Mouse (Mus musculus) layer of hippocampus, adult 2 months (tissue): Measurements from ENCODE around the gene Tnip1. TPM values are rescaled to one million over a fixed set of nuclear protein-coding genes. Genes with fewer than 3 reads are reported as not detected.

ENCODE experiments used
- DNase-seq, 2 experiments: peaks; one replicate each; pipeline ENCODE4 v3.0.0; 2022; ENCODE audit warnings: low spot score in 2 of 2
- H3K27ac ChIP-seq: fragments of 200-600 bp; 2 replicates; pipeline ENCODE4 v1.8.1; 2022
- H3K4me3 ChIP-seq: fragments of 200-600 bp; 2 replicates; pipeline ENCODE4 v1.8.1; 2022; ENCODE audit warnings: mild to moderate bottlenecking
- CTCF ChIP-seq: fragments of 200-600 bp; conservative IDR thresholded peaks from 2 replicates; pipeline ENCODE4 v1.8.1; 2022; ENCODE audit warnings: antibody characterized with exemption, mild to moderate bottlenecking, moderate library complexity
- long read RNA-seq, 2 experiments: library from polyadenylated mRNA; stranded (forward); transcript quantifications; one replicate each; pipeline ENCODE4 v2.0.0; 2021; ENCODE audit warnings: borderline mapping rate in 2 of 2
- total RNA-seq, 2 experiments: library from RNA; stranded (reverse); gene quantifications; 2 replicates each; pipeline ENCODE4 v1.2.3; 2021

Tnip1 gene
- total RNA-seq = 10 to 100 TPM; 33.0 to 33.1 TPM
- long read RNA-seq, experiment 1, transcript Tnip1-206 (18 exons, 2,834 nt) = major isoform, 8 of 37 reads
- long read RNA-seq, experiment 1, partial matches to known transcripts = 6 of 37 reads
- long read RNA-seq, experiment 1, other reads (novel, unspliced or antisense) = 23 of 37 reads
- long read RNA-seq, experiment 2, transcript Tnip1-206 (18 exons, 2,834 nt) = major isoform, 6 of 45 reads
- long read RNA-seq, experiment 2, partial matches to known transcripts = 3 of 45 reads
- long read RNA-seq, experiment 2, other reads (novel, unspliced or antisense) = 36 of 45 reads

DNA sequence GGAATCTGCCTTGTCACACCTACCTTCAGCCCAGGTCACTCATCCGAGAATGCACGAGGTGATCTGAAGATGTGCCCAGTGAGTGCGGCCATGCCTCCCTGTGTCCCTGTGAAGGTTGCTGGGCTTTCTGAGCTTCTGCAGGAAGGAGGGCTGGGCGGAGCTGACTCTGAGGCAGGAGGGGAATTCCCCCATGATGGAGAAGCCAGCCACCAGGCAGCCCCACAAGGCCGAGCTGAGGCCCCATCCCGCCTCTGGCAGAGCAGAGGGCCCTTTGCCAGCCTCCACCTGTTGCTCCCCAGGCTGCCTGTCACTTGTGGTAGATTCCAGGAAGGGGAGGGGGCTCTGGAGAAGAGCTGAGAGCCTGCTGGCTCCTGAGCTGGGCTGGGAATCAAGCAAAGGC, at the start of gene Tnip1:
Tnip1 (minus strand) TSS at position 108 of the 400 bp plus-strand sequence.
- no peak within 1 kb of the TSS for H3K27ac ChIP-seq
- TF ChIP-seq CTCF = no peak
- no peak within 1 kb of the TSS for H3K4me3 ChIP-seq
- DNase-seq = no peak

DNA sequence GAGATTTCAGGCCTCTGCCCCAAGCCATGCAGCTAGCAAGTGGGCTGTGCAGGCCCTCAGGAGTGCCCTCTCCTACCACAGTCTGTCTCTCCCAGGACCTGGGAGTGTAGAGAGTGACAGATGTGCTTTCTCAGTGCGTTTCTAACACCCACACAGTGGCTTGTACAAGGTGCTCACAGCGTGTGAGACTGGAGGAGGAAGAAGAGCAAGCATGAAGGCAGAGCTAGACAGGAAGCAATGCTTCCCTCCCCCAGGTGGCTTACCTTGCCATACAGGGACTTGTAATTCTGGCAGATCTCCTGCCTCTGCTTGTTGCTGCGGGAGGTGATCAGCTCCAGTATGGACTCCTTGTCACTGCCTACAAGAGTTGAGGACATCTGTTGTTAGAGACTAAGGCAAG, 48.7 kb upstream of the Tnip1 start:
- H3K4me3 ChIP-seq = no peak overlapping the region
- TF ChIP-seq CTCF = no peak
- DNase-seq = no peak
- 0 out of 2 replicates have a peak overlapping the region, but pooled peaks have one; percentile 15 for H3K27ac ChIP-seq

DNA sequence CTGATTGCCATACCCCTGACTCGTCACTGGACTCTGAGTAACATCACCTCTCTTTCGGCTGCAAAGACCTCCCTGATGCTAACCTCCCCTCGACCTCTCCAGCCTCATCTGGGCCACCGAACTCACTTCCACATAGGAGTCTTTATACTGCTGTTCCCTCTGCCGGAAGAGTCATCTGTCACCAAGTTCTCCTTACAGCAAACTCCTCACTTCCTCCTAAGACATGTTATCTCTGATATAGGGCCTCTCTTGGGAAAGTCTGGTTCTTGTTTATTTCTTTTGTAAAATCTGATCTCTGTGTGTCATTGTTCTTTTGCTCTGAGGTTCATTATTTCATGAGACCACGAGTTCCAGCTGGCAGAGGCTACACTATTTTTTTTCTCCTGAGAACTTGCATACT, 45.5 kb upstream of the Tnip1 start:
- no peak for DNase-seq
- H3K27ac ChIP-seq = no peak overlapping the region
- H3K4me3 ChIP-seq = no peak overlapping the region
- no peak for TF ChIP-seq CTCF

DNA sequence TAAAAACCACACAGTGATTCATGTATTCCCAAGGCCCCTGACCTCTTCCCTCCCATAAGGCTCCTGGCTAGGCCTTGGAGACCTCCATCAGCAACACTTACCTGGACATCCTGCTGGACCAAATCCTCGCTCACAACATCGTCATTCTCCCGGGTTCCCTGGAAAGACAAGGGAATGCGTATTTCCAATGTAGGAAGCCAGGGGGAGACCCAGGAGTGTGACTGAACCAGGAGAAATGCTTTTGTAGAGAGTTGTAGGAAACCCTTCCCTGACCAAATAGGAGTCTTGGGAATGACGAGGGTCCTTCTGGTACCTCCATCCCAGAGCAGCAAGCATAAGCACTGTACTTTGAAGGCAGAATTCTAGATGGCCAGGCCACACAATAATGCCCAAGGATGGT, 43.0 kb upstream of the Tnip1 start:
- Histone ChIP-seq H3K27ac (no peak overlapping the region), H3K4me3 (no peak overlapping the region)
- DNase-seq = no peak
- peak; percentile 42 for TF ChIP-seq CTCF

DNA sequence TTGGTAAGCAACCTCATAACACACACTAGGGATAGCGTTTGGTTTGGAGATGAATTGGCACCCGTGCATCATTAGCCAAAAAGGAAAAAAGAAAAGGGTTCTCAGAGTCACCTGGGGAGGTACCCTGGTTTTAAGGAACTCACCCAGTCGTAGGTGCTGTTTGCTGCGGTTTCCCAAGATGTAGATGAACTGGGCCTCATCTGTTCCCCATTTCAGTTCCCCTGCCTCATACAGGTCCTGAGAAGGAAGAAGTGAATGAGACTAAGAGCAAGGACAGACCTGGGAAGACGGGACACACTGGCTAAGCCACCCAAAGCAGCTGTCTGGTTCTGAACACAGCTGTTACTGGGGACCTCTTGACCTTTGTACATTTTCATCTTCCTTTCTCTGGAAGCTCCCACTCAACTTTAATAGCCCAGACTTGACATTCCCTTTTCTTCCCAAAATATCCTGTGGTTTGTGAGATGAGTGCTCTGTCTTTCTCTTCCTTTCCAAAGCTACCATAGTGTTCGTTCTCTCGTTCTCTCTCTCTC, 42.3 kb upstream of the Tnip1 start:
- no peak for TF ChIP-seq CTCF
- DNase-seq = no peak
- Histone ChIP-seq H3K27ac (peak overlapping the region; percentile 39; the same call in 1 of the 2 replicates), H3K4me3 (no peak overlapping the region)

DNA sequence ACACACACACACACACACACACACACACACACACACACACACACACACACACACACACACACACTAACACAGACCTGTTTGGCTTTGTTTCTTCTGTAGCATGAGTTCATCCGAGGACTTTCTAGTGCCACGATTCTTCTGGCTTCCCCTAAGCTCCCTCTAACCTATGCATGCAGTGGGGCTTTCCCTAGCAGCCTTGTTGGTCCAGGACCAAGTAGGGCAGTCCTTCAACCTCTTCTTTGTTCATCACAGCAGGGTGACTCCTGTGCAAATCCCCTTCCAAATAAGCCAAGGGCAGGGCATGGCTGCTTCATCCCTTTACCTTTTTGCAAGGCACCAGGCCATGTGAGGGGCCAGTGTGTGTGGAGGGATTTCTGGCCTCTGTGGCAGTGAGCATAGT, 36.0 kb upstream of the Tnip1 start:
- Histone ChIP-seq H3K27ac (no peak overlapping the region), H3K4me3 (no peak overlapping the region)
- no peak for TF ChIP-seq CTCF
- no peak for DNase-seq

DNA sequence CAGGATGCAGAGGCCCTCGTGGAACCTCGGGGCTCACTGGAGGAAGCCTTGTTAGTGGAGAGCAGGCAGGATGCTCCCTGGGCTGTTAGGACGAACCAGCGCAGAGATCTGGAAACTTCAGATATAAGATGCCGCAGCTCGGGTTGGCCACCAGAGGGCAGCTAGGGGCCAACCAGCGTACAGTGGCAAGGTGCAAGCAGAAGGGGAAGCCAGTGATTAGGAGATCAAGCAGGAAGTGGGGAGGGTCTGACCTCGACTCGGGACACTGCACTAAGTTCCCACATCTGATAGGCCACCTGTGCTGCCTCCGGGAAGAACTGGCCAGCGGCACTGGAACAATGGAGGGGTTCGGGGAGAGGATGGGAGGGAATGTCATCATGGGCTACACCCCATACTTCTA, 35.6 kb upstream of the Tnip1 start:
- no peak overlapping the region for H3K4me3 ChIP-seq
- TF ChIP-seq CTCF = peak; percentile 94
- H3K27ac ChIP-seq = no peak overlapping the region
- DNase-seq = peak in 1 of 2 experiments; percentile 59

DNA sequence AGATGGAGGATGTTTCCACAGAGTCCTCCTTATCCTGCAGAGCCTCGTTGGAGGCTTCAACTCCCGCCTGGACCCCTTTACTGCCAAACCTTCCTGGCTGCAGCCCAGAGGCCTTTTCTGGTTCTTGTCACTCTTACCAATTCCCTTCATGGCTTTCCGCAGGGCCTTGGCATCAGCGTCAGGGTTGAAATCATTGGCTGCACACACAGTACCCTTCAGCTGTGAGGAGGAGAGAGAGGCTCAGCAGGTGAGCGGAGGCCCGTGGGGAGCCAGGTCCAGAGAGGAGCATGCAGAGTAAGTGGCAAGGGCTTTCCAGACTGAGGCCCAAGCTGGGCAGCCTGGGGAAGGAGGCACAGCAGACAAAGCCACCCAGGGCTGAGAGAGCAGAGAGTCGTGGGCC, 33.5 kb upstream of the Tnip1 start:
- Histone ChIP-seq H3K27ac (0 out of 2 replicates have a peak overlapping the region, but pooled peaks have one; percentile 28), H3K4me3 (no peak overlapping the region)
- no peak for TF ChIP-seq CTCF
- no peak for DNase-seq

DNA sequence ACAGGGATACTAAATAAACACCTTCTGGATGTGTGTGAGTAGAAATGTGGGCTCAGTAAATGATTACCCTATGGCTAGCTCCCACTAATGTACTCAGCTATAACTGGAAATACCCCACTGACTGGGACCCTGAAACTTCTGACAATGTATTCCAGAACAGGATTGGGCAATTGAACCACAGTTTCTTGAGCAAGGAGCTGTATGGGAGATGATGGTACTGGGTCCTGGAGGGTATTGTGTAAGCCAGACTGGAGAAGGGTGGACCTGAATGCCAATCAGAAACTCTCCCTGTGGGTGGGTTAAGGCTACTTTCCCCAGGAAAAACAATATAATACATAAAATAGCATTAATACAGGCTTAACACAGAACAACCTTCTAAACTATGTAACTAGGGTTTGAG, 27.2 kb upstream of the Tnip1 start:
- H3K4me3 ChIP-seq = no peak overlapping the region
- no peak for DNase-seq
- H3K27ac ChIP-seq = no peak overlapping the region
- no peak for TF ChIP-seq CTCF

DNA sequence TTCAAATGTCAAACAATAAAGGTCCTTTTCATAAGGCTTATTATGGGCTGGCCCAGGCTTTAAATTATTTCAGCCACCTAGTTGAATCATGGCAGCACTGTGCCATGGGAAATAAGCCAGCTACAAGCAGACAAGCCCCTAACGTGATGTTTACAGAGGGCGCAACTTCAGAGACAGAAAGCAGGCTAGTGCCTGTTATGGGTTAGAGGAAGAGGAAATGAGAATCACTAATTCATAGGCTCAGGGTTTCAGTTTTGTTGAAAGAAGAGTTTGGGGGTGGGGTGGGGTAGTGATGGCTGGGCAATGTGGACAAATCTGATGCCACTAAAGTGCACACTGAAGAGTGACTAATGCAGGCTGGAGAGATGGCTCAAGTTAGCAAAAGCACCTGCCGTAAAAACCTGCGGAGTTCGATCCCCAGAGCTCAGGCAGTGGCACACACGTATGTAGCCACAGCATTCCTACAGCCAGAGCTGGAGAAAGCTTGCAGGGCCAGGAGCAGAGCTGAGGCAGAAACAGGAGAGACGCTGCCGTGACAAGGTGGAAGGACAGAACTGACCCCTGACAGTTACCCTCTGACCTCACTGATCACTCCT, 26.1 kb upstream of the Tnip1 start:
- no peak for DNase-seq
- H3K4me3 ChIP-seq = no peak overlapping the region
- TF ChIP-seq CTCF = no peak
- H3K27ac ChIP-seq = no peak overlapping the region

DNA sequence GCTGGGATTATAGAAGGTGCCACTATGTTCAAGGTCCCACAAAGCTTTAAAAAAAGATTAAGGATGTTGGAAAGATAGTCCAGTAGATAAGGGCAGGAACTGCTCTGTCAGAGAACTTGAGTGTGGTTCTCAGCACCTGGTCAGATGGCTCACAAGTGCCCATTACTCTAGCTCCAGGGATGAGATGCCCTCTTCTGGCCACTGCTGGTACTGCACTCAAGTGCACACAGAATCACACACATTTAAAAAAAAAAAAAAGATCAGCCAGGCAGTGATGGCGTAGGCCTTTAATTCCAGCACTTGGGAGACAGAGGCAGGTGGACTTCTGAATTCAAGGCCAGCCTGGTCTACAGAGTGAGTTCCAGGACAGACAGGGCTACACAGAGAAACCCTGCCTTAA, 25.3 kb upstream of the Tnip1 start:
- peak; percentile 80 for TF ChIP-seq CTCF
- H3K4me3 ChIP-seq = no peak overlapping the region
- peak in 1 of 2 experiments; percentile 29 for DNase-seq

DNA sequence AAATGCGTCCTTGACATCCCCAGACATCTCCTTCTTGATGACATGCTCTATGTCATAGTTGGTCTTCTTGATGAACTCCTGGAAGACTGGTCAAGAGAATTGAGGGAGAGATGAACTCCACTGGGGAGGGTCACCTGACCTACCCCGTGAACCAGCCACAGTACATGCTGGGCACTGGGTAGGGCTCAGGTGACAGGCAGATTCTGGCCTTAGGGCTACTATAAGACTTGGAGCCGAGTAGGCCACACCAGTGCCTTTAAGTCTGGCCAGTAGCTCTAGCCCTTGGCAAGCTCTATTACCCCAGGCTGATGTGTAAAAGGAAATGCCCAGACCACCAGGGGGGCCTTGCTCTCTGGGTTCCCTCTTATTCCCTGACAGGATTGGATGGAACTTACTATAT, 22.4 kb upstream of the Tnip1 start:
- no peak for TF ChIP-seq CTCF
- DNase-seq = no peak
- H3K27ac ChIP-seq = no peak overlapping the region
- no peak overlapping the region for H3K4me3 ChIP-seq

More for the DNA sequence above, 25.3 kb upstream of the Tnip1 start:
- H3K27ac ChIP-seq = no peak overlapping the region

DNA sequence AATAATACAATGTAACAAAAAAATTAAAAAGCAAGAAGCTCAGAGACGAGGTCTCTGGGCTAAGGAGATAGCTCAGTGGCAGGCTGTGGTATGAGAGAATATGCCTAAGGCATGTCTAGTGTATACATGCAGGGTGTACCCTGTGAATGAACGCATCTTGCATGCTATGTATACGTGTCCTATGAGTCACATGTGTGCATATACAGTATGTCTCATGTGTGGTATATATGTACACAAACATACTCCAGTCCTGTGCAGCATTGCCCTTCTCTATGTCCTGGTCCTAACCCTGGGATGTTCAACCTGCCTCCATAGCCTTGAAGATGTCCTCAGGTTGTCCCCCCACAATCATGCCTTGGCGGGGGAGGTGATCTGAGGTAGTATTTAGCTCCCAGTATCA, 21.9 kb upstream of the Tnip1 start:
- no peak for TF ChIP-seq CTCF
- H3K4me3 ChIP-seq = no peak overlapping the region
- H3K27ac ChIP-seq = no peak overlapping the region
- no peak for DNase-seq

DNA sequence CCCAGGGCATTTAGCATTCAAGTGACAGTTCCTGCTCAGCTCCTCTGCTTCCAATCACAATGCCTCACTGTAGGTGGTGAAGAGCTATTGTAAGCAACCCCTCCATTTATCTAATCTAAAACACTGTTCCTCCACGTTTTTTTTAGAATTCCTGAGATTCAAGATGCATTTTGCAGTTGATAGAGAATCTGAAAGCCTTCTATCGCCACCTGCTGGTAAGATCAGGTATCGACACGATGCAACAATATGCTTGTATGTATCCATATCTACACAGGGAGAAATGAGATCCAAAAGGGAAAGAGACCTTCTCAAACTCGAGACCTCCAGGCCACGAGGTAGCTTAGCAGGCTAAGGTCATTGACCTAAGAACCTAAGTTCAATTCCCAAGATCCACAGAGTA, 21.4 kb upstream of the Tnip1 start:
- peak; percentile 67 to 83 for DNase-seq
- Histone ChIP-seq H3K27ac (no peak overlapping the region), H3K4me3 (no peak overlapping the region)
- TF ChIP-seq CTCF = peak; percentile 98
